In genomic region chrX:13472751-13473225, GRCm38 (mm10) we compare ENCODE assay signal across 21 mouse cellular contexts. TPM values are rescaled to one million over a fixed set of nuclear protein-coding genes. Genes with fewer than 3 reads are reported as not detected.
DNase-seq lines count a peak whose midpoint lies in the region; ATAC-seq and TF ChIP-seq lines count a peak whose summit lies in the region.
"Had no signal": no experiment of that assay in that cellular context is flagged by ENCODE, and none has a peak within 500 bp of the region (broad histone marks: within the 10 kb centered on the region; RNA-seq: fewer than 3 reads in every experiment).

No protein-coding gene starts in this region.

- H3K27ac ChIP-seq in kidney, embryonic 14.5 days (ENCODE audit: low read depth, low read length), result no peak overlapping the region
- H3K27ac ChIP-seq in lung, embryonic 16.5 days (ENCODE audit: low read length), result no peak overlapping the region; the same call in 1 of the 2 replicates
- H3K27ac ChIP-seq in cerebellum, adult 2 months (ENCODE audit: insufficient read depth, low read length), result no peak overlapping the region
- H3K27ac ChIP-seq: embryonic facial prominence, embryonic 15.5 days; heart, embryonic 15.5 days; hindbrain, embryonic 10.5 days; kidney, embryonic 15.5 days; limb, embryonic 12.5 days; liver, embryonic 13.5 days had no signal

- H3K9me3 ChIP-seq in kidney, embryonic 14.5 days (ENCODE audit: control insufficient read depth, low read length), result no peaks in the 10 kb centered on the region
- H3K9me3 ChIP-seq in lung, embryonic 16.5 days (ENCODE audit: control insufficient read depth, low read length), result no peaks in the 10 kb centered on the region
- H3K9me3 ChIP-seq: embryonic facial prominence, embryonic 15.5 days; heart, embryonic 15.5 days; hindbrain, embryonic 10.5 days; kidney, embryonic 15.5 days; limb, embryonic 12.5 days; liver, embryonic 13.5 days had no signal

- peak; percentile 53 for DNase-seq in kidney, postnatal 10 days
- DNase-seq in lung, postnatal 36 days, result no peak
- peak; percentile 67 for DNase-seq in MEL-GATA-1-ER (ENCODE audit: extremely low read depth, low read depth)
- no peak for DNase-seq in cerebellum, adult 2 months
- DNase-seq in heart, postnatal 25 days (ENCODE audit: low spot score), result no peak
- DNase-seq: adrenal gland, postnatal 25 days; cerebellum, adult 11 months; cerebellum, postnatal 25 days; gastrocnemius, postnatal 10 days; liver, embryonic 13.5 days; midbrain, embryonic 14.5 days; thymus, postnatal 25 days had no signal

- TF ChIP-seq CTCF in cerebellum, adult 2 months (IDR thresholded peaks at IDR 0.05; ENCODE audit: borderline replicate concordance, insufficient read depth, low read depth, low read length), result no peak

- no peak for TF ChIP-seq POLR2A in cerebellum, adult 2 months (IDR thresholded peaks at IDR 0.05; ENCODE audit: borderline replicate concordance, insufficient read depth, low read length)

- no peak overlapping the region for H3K9ac ChIP-seq in kidney, embryonic 14.5 days (ENCODE audit: low read depth, low read length)
- no peak overlapping the region for H3K9ac ChIP-seq in lung, embryonic 16.5 days (ENCODE audit: low read length)
- H3K9ac ChIP-seq: embryonic facial prominence, embryonic 15.5 days; heart, embryonic 15.5 days; kidney, embryonic 15.5 days; limb, embryonic 12.5 days; liver, embryonic 13.5 days had no signal

- intact Hi-C loops in heart, postnatal 25 days (cut with DNase I), result no loop called here

- no peaks in the 10 kb centered on the region for H3K36me3 ChIP-seq in kidney, embryonic 14.5 days (ENCODE audit: control insufficient read depth, insufficient read depth, low read length)
- no peaks in the 10 kb centered on the region for H3K36me3 ChIP-seq in lung, embryonic 16.5 days (ENCODE audit: control insufficient read depth, insufficient read depth, low read length)
- H3K36me3 ChIP-seq: embryonic facial prominence, embryonic 15.5 days; heart, embryonic 15.5 days; hindbrain, embryonic 10.5 days; kidney, embryonic 15.5 days; limb, embryonic 12.5 days; liver, embryonic 13.5 days had no signal

- H3K4me2 ChIP-seq in kidney, embryonic 14.5 days (replicated peaks; ENCODE audit: low read depth, low read length), result no peak overlapping the region
- no peak overlapping the region for H3K4me2 ChIP-seq in lung, embryonic 16.5 days (ENCODE audit: low read depth, low read length)
- H3K4me2 ChIP-seq: embryonic facial prominence, embryonic 15.5 days; heart, embryonic 15.5 days; kidney, embryonic 15.5 days; limb, embryonic 12.5 days; liver, embryonic 13.5 days had no signal

- ATAC-seq in kidney, embryonic 14.5 days (ENCODE audit: low FRiP score, low TSS enrichment), result no peak
- peak; percentile 64 for ATAC-seq in lung, embryonic 16.5 days (ENCODE audit: low read depth)
- peak; percentile 81 for ATAC-seq in megakaryocyte progenitor cell, adult 5-6 weeks (replicated peaks; ENCODE audit: poor library complexity)

- no peak overlapping the region for H3K4me3 ChIP-seq in kidney, embryonic 14.5 days (ENCODE audit: low read length)
- no peak overlapping the region for H3K4me3 ChIP-seq in lung, embryonic 16.5 days (ENCODE audit: low read length)
- H3K4me3 ChIP-seq in cerebellum, adult 2 months (replicated peaks; ENCODE audit: insufficient read depth, low read depth, low read length), result no peak overlapping the region
- H3K4me3 ChIP-seq: embryonic facial prominence, embryonic 15.5 days; heart, embryonic 15.5 days; hindbrain, embryonic 10.5 days; kidney, embryonic 15.5 days; limb, embryonic 12.5 days; liver, embryonic 13.5 days had no signal

- H3K27me3 ChIP-seq in kidney, embryonic 14.5 days (ENCODE audit: control insufficient read depth, insufficient read depth, low read length), result no peaks in the 10 kb centered on the region; the same call in 1 of the 2 replicates
- H3K27me3 ChIP-seq in lung, embryonic 16.5 days (ENCODE audit: control insufficient read depth, insufficient read depth, low read depth, low read length), result peaks cover 2% of the 10 kb centered on the region; the same call in 1 of the 2 replicates
- H3K27me3 ChIP-seq in cerebellum, adult 2 months (ENCODE audit: control insufficient read depth, insufficient read depth, low read length), result no peaks in the 10 kb centered on the region
- H3K27me3 ChIP-seq: liver, embryonic 13.5 days had no signal

- no peaks in the 10 kb centered on the region for H3K4me1 ChIP-seq in kidney, embryonic 14.5 days (ENCODE audit: control insufficient read depth, insufficient read depth, low read length)
- 0 out of 2 replicates have a peak, but pooled peaks cover 2% of the 10 kb centered on the region for H3K4me1 ChIP-seq in lung, embryonic 16.5 days (replicated peaks; ENCODE audit: control insufficient read depth, insufficient read depth, low read length)
- peaks cover 18% of the 10 kb centered on the region; the same call in 1 of the 2 replicates for H3K4me1 ChIP-seq in cerebellum, adult 2 months (ENCODE audit: control insufficient read depth, insufficient read depth, low read length)
- H3K4me1 ChIP-seq: embryonic facial prominence, embryonic 15.5 days; heart, embryonic 15.5 days; hindbrain, embryonic 10.5 days; kidney, embryonic 15.5 days; limb, embryonic 12.5 days; liver, embryonic 13.5 days had no signal

- 73% methylated on average over 4 of the region's 4 CpGs for WGBS in kidney, embryonic 14.5 days
- 48% methylated on average over 4 of the region's 4 CpGs for WGBS in lung, embryonic 16.5 days
- WGBS in cerebellum, adult 2 months, result 88% methylated on average over 4 of the region's 4 CpGs

RNA-seq across cellular contexts. Expression of gene Nyx, which starts 6.9 kb away (rescaled TPM):
- polyA plus RNA-seq in kidney, embryonic 14.5 days (2014; fragmentation: Nextera tagmentation; extraction: Ambion mirVana), result not detected in 2 replicates
- polyA plus RNA-seq in lung, embryonic 16.5 days (2015; fragmentation: Nextera tagmentation; extraction: Ambion mirVana), result 0.09 and 0.10 TPM in 2 replicates
- not detected in 2 replicates for total RNA-seq in megakaryocyte progenitor cell, adult 5-6 weeks (2015)
- total RNA-seq in megakaryocyte progenitor cell, adult 5-6 weeks (2017), result not detected in 2 replicates
- polyA plus RNA-seq in cerebellum, adult 2 months (2012; rRNA removed), result 0.65 and 0.79 TPM in 2 replicates
- total RNA-seq in heart, postnatal 25 days (2021), result under 1 TPM; 0.13 to 0.20 TPM
- total RNA-seq: megakaryocyte, adult 5-6 weeks had no signal

Comparison
In these comparisons a context has a peak if more than half of its experiments do, and no peak if none do; other contexts are left out.
1. DNase-seq: peak in kidney, postnatal 10 days (single experiment) and MEL-GATA-1-ER (single experiment); none in lung, postnatal 36 days (single experiment), cerebellum, adult 2 months (0 of 2) and heart, postnatal 25 days (single experiment).